In genomic region chr11:69684128-69684745, GRCm38 (mm10) we compare ENCODE assay signal across 10 mouse cellular contexts. TPM values are rescaled to one million over a fixed set of nuclear protein-coding genes. Genes with fewer than 3 reads are reported as not detected.
DNase-seq lines count a peak whose midpoint lies in the region; ATAC-seq and TF ChIP-seq lines count a peak whose summit lies in the region.
"Had no signal": no experiment of that assay in that cellular context is flagged by ENCODE, and none has a peak within 500 bp of the region (broad histone marks: within the 10 kb centered on the region; RNA-seq: fewer than 3 reads in every experiment).

No protein-coding gene starts in this region.

- intact Hi-C loops in left cerebral cortex, postnatal 14 days (cut with DNase I) = loop anchor here (10.0 kb wide), 1 partner anchor 191 kb away; the partner anchor contains the start of gene Tmem95

- H3K4me1 ChIP-seq in heart, embryonic 13.5 days = peaks cover 57% of the 10 kb centered on the region
- H3K4me1 ChIP-seq in E14TG2a.4 (replicated peaks; ENCODE audit: low read depth, low read length) (peaks cover 87% of the 10 kb centered on the region), ES-E14 (ENCODE audit: control insufficient read depth in 2 of 2, insufficient read depth in 2 of 2, low read length in 2 of 2, poor library complexity in 1 of 2) (peaks cover 4 to 28% of the 10 kb centered on the region in 2 experiments)
- peaks cover 26% of the 10 kb centered on the region for H3K4me1 ChIP-seq in lung, adult 2 months (ENCODE audit: control insufficient read depth, insufficient read depth, low read length)

- H3K4me2 ChIP-seq in heart, embryonic 13.5 days = no peak overlapping the region

- H3K4me3 ChIP-seq in heart, embryonic 13.5 days = no peak overlapping the region
- H3K4me3 ChIP-seq in E14TG2a.4 (replicated peaks; ENCODE audit: low read length) (peak overlapping the region; percentile 95), ES-E14 (ENCODE audit: insufficient read depth in 1 of 2, low read depth in 1 of 2, low read length in 2 of 2, poor library complexity in 1 of 2, severe bottlenecking in 1 of 2) (peak overlapping the region; percentile 38 to 63)
- peak overlapping the region; percentile 48 for H3K4me3 ChIP-seq in lung, adult 2 months (replicated peaks; ENCODE audit: extremely low read depth, low read depth, low read length)

- TF ChIP-seq CTCF in E14TG2a.4 (conservative IDR thresholded peaks at IDR 0.05; ENCODE audit: low read length) = no peak
- TF ChIP-seq CTCF in lung, adult 2 months (IDR thresholded peaks at IDR 0.05; ENCODE audit: insufficient read depth, low read length) = no peak

- no peak for ATAC-seq in heart, embryonic 13.5 days (ENCODE audit: extremely low read depth, insufficient number of reproducible peaks, low FRiP score, low TSS enrichment)
- ATAC-seq in monocyte, adult 5-6 weeks (replicated peaks; ENCODE audit: insufficient number of reproducible peaks, low FRiP score, low TSS enrichment, poor library complexity, severe bottlenecking) = no peak

- no peak for DNase-seq in heart, adult 9 months (ENCODE audit: low spot score in 2 of 2)
- DNase-seq in ES-E14 (ENCODE audit: low read depth, low spot score) = no peak
- peak; percentile 58 for DNase-seq in lung, adult 2 months
- no peak for DNase-seq in left cerebral cortex, postnatal 14 days (ENCODE audit: low spot score in 2 of 2)
- DNase-seq: adrenal gland, adult 8-10 months; kidney, adult 2 months had no signal

- H3K9ac ChIP-seq in heart, embryonic 13.5 days = 0 out of 2 replicates have a peak overlapping the region, but pooled peaks have one; percentile 59
- peak overlapping the region; percentile 71 for H3K9ac ChIP-seq in ES-E14 (ENCODE audit: insufficient read depth, low read depth, low read length, poor library complexity, severe bottlenecking)

- H3K27me3 ChIP-seq in heart, embryonic 13.5 days (replicated peaks) = no peaks in the 10 kb centered on the region
- H3K27me3 ChIP-seq in E14TG2a.4 (ENCODE audit: insufficient read depth, low read length) = no peaks in the 10 kb centered on the region

- no peak; the same call in 1 of the 2 replicates for TF ChIP-seq POLR2A in lung, adult 2 months (IDR thresholded peaks at IDR 0.05; ENCODE audit: borderline replicate concordance, extremely low read depth, low read depth, low read length)

- H3K36me3 ChIP-seq in heart, embryonic 13.5 days = peaks cover 13% of the 10 kb centered on the region
- peaks cover 45% of the 10 kb centered on the region for H3K36me3 ChIP-seq in E14TG2a.4 (ENCODE audit: insufficient read depth, low read length)
- H3K36me3 ChIP-seq in ES-E14 (ENCODE audit: control insufficient read depth, insufficient read depth, low read length, poor library complexity, severe bottlenecking) = peaks cover 8% of the 10 kb centered on the region

- no peaks in the 10 kb centered on the region for H3K9me3 ChIP-seq in heart, embryonic 13.5 days
- no peaks in the 10 kb centered on the region for H3K9me3 ChIP-seq in E14TG2a.4 (ENCODE audit: low read length)
- H3K9me3 ChIP-seq in ES-E14 (ENCODE audit: control insufficient read depth, insufficient read depth, low read depth, low read length) = no peaks in the 10 kb centered on the region

- 72% methylated on average over 12 of the region's 12 CpGs for WGBS in heart, embryonic 13.5 days
- 68% methylated on average over 12 of the region's 12 CpGs for WGBS in lung, adult 2 months

- in situ Hi-C loops in ES-E14 (cut with MboI; ENCODE audit: low sequenced_read_pairs in 2 of 2, unreplicated experiment in 2 of 2) = no loop called here

- no peak overlapping the region for H3K27ac ChIP-seq in heart, embryonic 13.5 days (replicated peaks)
- H3K27ac ChIP-seq in ES-E14 (ENCODE audit: insufficient read depth, low read depth, low read length, poor library complexity, severe bottlenecking) = peak overlapping the region; percentile 33; the same call in 1 of the 2 replicates

TF ChIP-seq in ES-E14, 5 proteins besides CTCF, POLR2A, EP300 and RAD21:
- no peak for TF ChIP-seq ZC3H11A (IDR thresholded peaks at IDR 0.05; ENCODE audit: borderline replicate concordance, low read depth, low read length)
- no peak for TF ChIP-seq ZNF384 (IDR thresholded peaks at IDR 0.05; ENCODE audit: low read depth, low read length)
- no peak for TF ChIP-seq HCFC1 (IDR thresholded peaks at IDR 0.05; ENCODE audit: borderline replicate concordance, insufficient read depth, low read length)
- no peak for TF ChIP-seq MAFK (IDR thresholded peaks at IDR 0.05; ENCODE audit: insufficient read depth, low read depth, low read length)
- TF ChIP-seq CHD2 (IDR thresholded peaks at IDR 0.05; ENCODE audit: low read depth, low read length) = no peak

RNA-seq across cellular contexts. Expression of gene Tnfsf13, which starts 1.3 kb away (rescaled TPM):
- 0.23 and 0.38 TPM in 2 replicates for polyA plus RNA-seq in heart, embryonic 13.5 days (2015; fragmentation: Nextera tagmentation; extraction: Ambion mirVana)
- total RNA-seq in ES-E14 (2012; rRNA removed) = 8.6 and 11.7 TPM in 2 replicates
- polyA plus RNA-seq in lung, adult 2 months (2012; rRNA removed) = 16.2 and 21.3 TPM in 2 replicates
- total RNA-seq in left cerebral cortex, postnatal 14 days (2021) = 1 to 10 TPM; 1.7 to 2.0 TPM
- 40.3 to 90.5 TPM (median 78.8 TPM) in 3 replicates for total RNA-seq in monocyte, adult 5-6 weeks (2017)

RNA-seq across cellular contexts. Expression of gene Senp3, which starts 2.4 kb away (rescaled TPM):
- 59.2 and 63.5 TPM in 2 replicates for polyA plus RNA-seq in heart, embryonic 13.5 days (2015; fragmentation: Nextera tagmentation; extraction: Ambion mirVana)
- 265 and 282 TPM in 2 replicates for total RNA-seq in ES-E14 (2012; rRNA removed)
- 43.6 and 55.0 TPM in 2 replicates for polyA plus RNA-seq in lung, adult 2 months (2012; rRNA removed)
- total RNA-seq in left cerebral cortex, postnatal 14 days (2021) = 100 to 1,000 TPM in 1 of 2 experiments, 10 to 100 TPM in 1; 91.5 to 102 TPM
- 67.5 to 144 TPM (median 118 TPM) in 3 replicates for total RNA-seq in monocyte, adult 5-6 weeks (2017)

RNA-seq across cellular contexts. Expression of gene Tnfsf12, which starts 11.4 kb away (rescaled TPM):
- polyA plus RNA-seq in heart, embryonic 13.5 days (2015; fragmentation: Nextera tagmentation; extraction: Ambion mirVana) = 4.7 and 5.7 TPM in 2 replicates
- 8.7 and 16.1 TPM in 2 replicates for total RNA-seq in ES-E14 (2012; rRNA removed)
- polyA plus RNA-seq in lung, adult 2 months (2012; rRNA removed) = 84.2 and 98.8 TPM in 2 replicates
- total RNA-seq in left cerebral cortex, postnatal 14 days (2021) = 1 to 10 TPM; 5.8 to 7.6 TPM
- 2.5 to 23.1 TPM (median 10.7 TPM) in 3 replicates for total RNA-seq in monocyte, adult 5-6 weeks (2017)
- total RNA-seq: MEL had no signal

RNA-seq across cellular contexts. Expression of gene Tnfsfm13, which starts 11.7 kb away (rescaled TPM):
- polyA plus RNA-seq in heart, embryonic 13.5 days (2015; fragmentation: Nextera tagmentation; extraction: Ambion mirVana) = 3.3 and 3.4 TPM in 2 replicates
- total RNA-seq in ES-E14 (2012; rRNA removed) = 13.7 and 19.9 TPM in 2 replicates
- 12.7 and 20.0 TPM in 2 replicates for polyA plus RNA-seq in lung, adult 2 months (2012; rRNA removed)
- under 1 TPM; 0.81 to 0.95 TPM for total RNA-seq in left cerebral cortex, postnatal 14 days (2021)
- total RNA-seq in monocyte, adult 5-6 weeks (2017) = 23.9 to 50.5 TPM (median 24.3 TPM) in 3 replicates
- total RNA-seq: MEL had no signal

RNA-seq across cellular contexts. Expression of gene Eif4a1, which starts 12.0 kb away (rescaled TPM):
- polyA plus RNA-seq in heart, embryonic 13.5 days (2015; fragmentation: Nextera tagmentation; extraction: Ambion mirVana) = 372 and 373 TPM in 2 replicates
- total RNA-seq in ES-E14 (2012; rRNA removed) = 1,512 and 1,948 TPM in 2 replicates
- 152 and 265 TPM in 2 replicates for polyA plus RNA-seq in lung, adult 2 months (2012; rRNA removed)
- total RNA-seq in left cerebral cortex, postnatal 14 days (2021) = 100 to 1,000 TPM; 368 to 371 TPM
- 597 to 694 TPM (median 633 TPM) in 3 replicates for total RNA-seq in monocyte, adult 5-6 weeks (2017)
